Mouse (Mus musculus): ENCODE measurements around the gene Abt1.

The Abt1 gene

DNA sequence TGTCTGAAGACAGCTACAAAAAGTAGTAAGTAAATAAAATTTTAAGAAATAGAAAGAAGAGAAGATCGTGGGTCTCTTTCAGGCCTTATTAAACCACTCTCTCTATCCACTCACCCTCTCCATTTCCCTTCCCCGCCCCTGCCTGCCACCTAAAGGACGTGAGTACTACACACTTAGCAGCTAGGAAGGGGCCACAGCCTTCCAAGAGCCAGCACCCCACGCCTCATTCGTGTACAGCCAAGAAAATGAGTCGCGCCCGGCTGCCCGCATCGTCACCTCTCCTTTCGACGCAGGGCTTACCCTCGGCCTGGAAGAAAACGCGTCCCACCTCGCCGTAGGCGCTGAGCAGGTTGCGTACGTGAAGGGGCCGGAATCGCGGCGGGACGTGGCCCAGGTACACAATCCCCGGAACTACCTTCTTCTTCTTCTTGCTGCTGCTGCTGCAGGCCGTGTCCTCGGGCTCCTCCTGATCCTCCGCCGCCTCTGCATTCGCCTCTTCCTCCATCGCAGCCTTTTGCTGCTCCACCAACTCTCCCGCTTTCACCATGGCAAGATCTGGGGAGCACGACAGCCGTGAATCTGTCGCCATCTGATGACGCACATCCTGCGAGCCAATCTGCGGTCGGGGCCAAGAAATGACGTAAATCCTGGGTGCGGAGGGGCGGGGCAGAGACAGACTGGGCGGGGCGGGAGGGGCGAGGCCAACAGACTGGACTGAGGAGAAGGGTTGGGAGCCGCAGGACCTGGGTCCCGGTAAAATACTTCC, at the start of gene Abt1:
Gene Abt1, minus strand, starts transcription at position 581 of the 766 bp plus-strand sequence.
- peak; percentile 98 for DNase-seq

DNA sequence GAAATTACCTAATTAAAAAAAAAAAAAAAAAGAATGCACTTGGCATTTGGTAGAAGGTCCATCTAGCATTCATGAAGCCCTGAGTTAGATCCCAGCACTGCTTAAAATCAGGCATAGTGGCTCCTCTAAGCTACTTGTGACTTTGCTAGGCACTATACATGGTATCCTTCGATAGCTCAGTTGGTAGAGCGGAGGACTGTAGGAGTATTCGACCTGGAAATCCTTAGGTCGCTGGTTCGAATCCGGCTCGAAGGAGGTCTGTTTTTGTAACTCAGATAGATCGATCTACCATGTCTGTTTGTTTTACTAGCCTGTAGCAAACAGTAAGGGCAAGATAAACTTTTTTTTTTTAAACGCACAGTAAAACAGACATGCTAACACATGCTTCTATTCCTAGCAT, 43.2 kb upstream of the Abt1 start:
- DNase-seq: peak; percentile 62

DNA sequence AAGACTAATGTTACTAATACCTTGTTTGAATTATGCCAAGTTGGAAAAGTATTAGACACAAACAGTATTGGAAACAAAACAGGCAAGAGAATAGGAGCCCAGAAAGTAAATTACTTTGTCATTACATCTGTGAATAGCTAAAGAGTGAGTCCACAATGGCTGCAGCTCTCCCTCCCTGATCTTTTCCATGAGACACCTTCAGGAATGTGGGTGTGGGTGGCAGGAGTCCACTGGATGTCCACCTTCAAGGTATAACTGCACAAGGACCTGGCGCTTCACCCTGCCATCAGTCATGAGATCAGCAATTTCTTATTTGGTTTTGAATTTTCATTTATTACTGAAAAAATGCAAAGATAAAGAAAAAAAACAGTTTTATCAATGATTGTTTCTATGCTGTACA, 42.6 kb upstream of the Abt1 start:
- DNase-seq: no peak

DNA sequence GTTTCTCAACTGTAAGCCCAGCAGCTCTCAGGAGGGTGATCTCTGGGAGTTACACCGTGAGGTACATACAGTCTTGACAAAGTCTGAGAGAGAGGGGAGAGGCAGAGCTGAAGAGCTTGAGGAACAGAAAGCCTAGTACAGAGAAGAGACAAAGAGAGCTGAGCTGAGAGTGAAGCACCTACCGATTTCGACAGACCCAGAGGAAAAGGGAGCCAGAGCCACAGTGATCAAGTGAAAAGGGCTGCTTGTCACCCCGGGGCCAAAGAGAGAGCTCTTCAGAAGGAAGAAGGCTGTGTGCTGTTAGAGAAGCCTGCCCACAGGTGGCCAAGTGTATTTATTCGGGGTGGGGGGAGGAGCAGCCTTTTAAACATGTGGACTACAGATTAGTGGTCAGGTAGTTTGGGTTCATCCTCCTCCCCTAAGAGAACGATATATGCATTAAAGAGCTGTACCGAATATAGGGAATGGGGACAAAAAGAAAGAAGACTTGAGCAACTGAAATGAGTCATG, 42.0 kb upstream of the Abt1 start, which contains the start of gene Btn1a1:
Gene Btn1a1, minus strand, starts transcription at position 302 of the 510 bp plus-strand sequence.
- no peak for DNase-seq

DNA sequence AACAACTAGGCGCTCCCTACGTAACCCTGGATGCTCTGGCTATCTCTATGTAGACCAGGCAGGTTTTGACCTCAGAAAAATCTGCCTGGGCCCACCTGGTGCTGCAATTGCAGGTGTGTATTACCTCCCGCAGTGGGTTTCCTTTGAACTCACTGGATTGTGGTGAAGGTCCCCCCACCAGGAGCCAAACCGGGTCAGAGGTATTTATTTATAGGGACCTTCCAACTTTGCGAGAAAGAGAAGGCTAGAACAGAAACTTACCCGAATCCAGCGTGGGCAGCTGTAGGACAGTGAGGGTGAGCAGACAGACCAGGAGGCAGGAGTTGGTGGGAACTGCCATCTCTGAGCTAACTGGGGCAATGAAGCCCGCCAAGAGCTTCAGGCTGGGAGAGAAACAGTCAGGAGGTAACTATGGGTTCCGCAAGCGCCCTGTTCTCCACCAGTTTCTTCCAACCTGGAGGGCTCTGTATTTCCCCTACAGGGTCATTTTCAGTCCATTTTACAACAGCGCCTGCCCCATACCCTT, 41.2 kb upstream of the Abt1 start:
- DNase-seq: no peak

DNA sequence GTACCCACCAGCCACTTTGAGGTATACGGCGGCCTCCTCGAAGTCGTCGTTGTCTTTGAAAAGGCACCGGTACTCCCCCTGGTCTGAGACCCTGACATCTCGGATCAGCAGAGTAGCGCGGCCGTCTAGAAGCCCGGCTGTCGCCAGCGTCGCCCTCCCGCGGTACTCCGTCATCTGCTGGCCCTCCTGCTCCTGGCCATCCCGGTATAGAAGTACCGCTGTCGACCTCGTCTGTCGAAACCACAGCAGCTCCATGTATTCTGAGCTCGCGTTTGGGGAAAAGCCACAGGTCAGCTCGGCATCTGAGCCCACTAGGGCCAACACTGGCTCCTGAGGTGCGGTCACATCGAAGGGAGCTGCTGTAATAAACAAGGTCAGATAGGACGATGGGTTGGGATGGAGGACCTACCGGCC, 40.6 kb upstream of the Abt1 start:
- peak; percentile 19 for DNase-seq

DNA sequence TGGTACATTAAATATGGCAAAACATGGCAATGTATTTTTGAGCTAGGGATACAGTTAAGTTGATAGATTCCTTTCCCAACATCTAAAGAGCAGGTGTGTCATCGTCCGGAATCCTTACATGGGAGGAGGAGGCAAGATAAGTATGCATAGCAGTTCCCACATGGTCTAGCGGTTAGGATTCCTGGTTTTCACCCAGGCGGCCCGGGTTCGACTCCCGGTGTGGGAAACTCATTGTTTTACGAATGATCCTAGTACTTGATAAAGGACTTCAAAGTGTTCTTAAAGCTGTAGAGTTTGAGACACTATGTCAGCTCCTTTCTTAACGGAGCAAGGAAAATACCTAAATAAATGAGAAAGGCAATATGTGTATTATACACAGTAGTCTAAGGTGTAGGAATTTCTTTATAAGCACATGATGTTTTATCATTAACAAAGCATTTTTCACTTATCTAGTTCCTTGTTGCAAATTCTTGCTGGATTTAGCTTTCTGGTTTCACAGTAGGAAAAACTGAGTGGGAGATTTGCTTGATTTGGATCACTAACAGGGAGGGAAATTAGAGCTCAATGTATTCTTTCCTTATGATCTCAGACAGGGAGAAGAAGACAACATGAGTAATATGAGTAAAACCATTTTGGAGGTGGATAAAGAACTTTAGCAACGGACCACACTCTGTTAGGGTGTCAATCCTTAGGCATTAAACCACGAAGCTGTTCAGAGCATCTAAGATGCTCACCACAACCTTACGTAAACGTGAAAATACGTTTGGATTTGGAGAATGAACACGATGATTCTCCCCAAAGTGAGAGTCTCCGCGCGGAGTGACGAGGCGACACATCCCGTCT, 39.9 kb upstream of the Abt1 start:
- DNase-seq: peak; percentile 81

DNA sequence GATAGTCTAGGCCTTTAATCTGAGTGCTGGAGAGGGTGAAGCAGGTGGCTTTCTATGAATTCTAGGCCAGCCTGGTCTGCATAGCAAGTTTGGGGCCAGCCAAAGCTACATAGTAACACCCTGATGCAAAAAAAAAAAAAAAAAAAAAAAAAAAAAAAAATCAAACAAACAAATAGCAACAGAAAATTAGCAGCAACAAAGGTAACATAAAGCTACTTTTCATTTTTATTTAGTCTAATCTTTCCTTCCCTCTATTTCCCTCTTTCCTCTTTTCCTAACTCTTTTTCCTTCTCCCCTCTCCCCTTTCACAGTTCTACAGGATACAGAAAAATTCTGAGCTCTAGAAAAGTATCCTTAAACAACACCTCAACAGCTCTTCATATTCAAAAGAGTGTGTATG, 39.0 kb upstream of the Abt1 start:
- no peak for DNase-seq

DNA sequence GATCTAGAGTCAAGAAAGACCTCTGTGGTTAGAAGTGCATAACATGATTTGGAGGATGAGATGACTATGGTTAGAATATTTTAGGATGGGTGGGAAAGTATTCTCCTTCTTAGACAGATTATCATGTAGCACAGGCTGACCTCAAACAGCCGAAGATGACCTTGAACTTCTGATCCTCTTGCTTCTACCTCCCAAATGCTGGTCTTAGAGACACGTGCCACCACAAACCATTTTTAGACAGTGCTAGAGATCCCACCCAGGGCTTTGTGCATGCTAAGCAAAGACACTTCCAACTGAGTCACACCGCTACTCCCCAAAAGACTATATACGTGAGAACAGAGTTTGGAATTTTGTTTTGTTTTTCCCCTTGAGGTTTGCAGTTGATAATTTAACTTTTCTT, 38.4 kb upstream of the Abt1 start:
- DNase-seq: no peak

DNA sequence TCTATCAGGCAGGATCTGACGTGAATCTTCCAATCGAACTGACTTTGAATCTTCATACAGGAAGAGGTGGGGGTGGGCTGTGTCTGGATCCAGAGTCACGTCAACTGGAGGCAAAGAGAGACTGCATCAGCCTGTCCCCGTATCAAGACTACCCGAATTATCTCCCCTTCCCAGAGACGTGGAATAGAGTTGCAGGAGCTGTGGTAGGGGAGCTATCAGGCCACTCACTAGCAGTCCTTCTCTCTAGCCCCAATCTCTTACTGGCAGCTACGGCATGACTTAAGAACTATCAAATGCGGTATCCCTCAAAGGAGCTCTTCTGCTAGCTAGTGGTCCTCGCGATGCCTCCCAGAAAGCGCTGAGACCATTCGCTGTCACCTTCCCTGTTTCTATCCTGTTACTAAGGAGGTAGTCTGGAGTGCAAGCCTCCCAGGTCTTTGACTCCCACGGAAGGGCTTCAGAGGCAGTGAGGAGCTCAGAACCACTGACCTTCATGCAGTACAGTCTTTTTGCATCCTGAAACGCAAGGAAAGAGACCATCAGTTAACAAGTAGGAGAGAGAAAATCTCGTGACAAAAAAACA, 35.7 kb upstream of the Abt1 start:
- DNase-seq: no peak

DNA sequence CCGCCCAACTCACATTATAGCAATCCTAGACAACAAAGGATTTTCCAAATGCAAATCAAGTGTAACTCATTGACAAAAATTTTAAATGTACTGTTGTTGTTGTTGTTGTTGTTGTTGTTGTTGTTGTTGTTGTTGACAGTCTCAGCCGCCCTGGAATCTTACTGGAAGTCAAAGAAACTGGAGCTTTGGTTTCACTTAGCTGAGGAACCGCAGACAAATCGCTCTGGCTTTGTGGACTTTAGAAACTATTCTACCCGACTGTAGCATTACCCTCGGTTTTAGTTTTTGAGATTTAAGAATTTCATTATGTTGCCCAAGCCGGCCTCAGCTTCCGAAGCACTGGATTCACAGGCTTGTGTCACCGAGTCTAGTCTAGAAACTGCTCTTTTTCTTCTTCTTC, 30.3 kb upstream of the Abt1 start:
- no peak for DNase-seq

DNA sequence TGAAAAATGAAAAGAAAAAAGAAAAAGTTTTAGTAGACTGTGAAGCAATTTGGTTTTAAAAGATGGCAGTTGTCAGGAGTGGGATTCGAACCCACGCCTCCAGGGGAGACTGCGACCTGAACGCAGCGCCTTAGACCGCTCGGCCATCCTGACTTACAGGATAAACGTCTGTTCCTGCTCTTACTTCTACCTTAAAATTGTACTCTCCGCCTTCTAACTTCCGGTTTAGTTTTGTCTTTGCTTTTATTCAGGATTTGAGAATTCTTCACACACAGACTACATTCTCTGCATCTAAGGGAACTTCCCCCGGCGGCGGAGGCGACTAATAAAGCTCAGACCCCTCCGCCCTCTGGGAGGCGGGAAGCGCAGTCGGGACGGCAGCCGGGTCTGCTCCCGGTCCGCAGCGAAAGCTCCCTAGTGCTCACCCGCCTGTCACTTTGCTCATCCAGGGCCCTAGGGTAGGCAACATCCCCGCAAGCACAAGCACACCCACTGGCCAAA, 29.7 kb upstream of the Abt1 start:
- peak; percentile 58 for DNase-seq

DNA sequence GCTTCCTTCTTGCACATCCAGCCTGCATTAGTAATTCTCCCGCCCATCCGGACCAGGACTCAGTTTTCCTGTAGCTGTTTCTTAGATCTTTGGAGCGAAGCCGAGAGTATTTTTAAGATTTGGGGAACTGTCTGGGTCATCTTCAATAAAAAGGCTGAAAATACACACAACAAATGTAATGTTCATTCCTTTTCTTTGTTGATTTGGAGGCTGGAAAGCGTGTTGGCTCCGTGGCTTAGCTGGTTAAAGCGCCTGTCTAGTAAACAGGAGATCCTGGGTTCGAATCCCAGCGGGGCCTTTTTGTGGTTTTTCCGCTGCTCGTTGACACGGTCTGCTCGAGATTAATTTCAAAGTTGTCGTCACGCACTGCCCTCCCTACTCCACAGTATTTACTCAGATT, 26.7 kb upstream of the Abt1 start:
- peak; percentile 84 for DNase-seq

DNA sequence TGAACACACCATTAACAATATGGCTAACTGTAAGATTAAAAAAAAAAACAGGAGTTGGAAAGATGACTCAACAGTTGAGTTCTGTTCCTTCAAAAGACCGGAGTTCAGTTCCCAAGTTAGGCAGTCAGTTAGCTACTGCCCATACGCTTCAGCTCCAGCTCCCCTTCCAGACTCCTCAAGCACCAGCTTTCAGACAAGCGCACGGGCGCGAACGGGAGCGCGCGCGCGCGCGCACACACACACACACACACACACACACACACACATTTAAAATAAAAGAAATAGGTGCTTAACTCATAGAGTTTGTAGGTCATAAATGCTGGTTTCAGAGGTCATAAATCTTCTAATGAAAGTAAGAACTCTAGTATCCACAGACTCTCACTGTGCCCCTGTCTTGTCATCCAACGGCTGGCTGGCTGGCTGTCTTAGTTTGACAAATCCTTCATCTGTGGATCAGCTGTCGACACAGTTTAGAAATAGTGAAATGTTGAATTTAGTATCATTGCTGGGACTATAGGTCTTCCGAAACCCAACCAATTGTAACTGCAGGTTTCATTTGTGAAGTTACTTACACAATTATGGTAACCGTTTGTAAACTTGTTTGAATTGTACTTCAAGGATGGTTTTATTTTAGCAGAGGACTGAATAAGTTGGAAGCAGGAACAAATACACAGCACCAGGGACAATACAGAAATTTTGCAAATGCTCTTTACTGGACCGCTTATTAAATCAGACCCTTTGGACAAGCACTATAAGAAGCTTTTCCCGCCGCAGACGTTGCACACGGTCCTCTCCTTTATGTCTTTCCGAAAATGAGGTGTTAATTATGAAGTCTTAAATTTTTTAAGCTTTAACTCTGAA, 25.8 kb upstream of the Abt1 start:
- DNase-seq: peak; percentile 58

DNA sequence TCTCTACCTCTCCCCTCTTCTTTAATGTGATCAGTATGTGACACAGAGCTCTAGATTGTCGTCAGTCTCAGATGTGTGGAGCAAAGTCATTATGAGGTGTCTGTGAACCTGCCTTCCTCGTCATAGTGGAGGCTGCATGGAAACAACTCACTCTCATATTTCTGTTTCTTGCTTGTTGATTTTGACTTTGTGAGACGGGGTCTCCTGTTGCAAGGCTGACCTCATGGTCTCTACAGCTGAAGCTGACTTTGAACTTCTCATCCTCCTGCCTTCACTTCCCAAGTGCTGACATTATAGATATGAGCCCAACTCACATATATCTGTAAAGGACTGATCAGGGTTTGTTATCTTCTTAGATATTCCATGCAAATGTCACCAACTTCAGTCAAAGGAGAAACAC, 25.1 kb upstream of the Abt1 start:
- DNase-seq: no peak

DNA sequence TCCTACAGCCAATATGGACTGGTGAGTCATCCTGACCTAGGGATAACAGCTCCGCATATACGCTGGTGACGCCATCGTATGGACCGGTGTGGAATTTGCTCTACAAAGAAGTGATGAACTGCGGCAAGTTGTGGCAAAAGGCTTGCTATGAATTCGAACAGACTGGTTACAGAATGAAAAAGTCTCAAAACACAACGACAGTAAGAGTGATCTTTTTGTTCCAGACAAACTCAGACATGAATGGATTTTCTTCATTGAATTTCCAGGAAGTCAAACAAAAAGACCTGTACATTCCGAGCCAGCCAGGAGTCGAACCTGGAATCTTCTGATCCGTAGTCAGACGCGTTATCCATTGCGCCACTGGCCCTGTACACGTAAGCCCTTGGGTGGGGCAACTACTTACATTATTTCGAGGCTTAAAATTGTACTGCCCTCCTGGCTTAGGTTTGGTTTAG, 22.9 kb upstream of the Abt1 start:
- DNase-seq: peak; percentile 83

DNA sequence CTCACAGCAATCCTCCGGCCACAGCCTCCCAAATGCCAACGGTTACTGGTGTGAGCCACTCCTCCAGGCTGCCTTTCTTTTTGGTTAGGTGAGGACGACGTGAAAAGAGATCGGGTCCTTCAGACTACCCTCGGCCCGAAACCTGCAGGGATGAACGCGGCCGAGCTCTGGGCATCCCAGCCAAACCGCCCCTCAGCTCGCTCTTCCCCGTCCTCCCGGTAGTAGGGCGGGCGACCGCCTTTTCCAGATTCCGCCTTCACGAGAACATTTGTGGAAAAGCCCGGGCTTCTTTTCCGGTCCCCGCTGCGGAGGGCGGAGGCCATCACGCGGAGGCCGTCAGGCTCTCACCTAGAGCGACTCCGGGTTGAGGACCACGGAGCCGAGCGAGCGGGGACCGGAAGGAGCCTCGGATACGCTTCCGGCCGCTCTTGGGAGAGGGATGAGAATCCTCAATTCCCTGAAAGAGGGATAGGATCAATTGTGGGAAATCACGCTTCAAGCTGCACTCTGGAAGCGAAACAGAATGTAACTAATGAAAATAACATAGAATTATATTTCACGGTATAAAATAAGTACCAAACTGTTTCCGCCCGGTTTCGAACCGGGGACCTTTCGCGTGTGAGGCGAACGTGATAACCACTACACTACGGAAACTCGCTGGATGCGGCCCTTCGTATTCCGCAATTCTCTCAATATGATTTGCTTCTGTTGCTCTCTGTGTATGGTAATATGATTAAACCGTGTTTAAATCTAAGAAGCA, 22.1 kb upstream of the Abt1 start:
- peak; percentile 94 for DNase-seq

DNA sequence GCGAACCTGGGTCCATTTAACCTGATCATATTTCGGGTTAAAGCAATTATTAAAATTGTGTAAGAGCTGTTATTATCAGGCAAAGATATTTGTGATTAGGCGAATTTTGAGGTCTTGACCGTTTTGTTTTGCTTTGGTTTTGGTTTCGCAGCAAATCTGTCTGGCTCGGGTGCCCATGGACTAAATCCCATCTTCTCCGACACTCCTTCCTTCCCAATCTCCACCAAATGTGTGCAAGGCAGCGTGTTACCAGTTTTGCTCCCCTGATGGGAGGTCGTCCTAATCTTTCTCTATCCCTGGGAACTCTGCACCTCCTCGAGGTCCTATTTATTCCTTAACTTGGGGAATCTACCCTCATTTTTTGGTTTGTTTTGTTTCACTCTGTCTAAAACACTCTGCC, 21.5 kb upstream of the Abt1 start:
- DNase-seq: no peak

DNA sequence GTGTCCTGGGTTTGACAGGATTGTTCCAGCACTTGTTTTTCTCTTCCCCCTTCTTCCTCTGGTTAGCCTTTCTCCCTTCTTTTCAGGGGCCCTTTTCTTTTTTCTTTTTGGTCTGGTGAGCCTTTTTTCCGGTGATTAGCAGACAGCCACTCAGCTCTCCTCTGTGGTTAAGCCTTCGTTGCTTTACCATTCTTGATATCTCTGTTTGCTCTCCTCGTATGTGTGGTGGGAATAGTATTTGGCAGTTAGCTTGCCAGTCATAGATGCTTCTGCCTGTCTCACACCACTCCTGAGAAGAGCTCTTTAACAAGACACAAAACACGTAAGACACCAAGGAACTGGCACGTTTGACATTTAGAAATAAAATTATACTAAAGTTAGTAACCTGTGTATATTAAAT, 20.8 kb upstream of the Abt1 start:
- DNase-seq: no peak

DNA sequence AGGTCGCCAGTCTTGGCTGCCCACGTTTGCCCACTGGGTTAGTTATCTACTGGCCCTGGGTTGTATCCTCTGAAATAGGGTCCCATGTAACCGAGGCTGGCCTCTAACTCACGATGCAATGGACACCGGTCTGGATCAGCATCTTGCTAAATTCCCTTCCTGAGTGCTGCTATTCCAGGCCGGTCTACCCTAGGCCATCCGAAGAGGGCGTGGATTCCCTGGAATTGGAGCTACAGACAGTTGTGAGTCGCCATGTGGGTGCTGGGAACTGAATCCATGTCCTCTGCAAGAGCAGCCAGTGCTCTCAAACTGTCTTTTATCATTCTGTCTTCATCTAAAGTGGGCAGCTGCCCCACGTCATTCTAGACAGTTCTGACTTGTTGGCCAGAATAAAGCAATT, 16.2 kb upstream of the Abt1 start:
- no peak for DNase-seq

DNA sequence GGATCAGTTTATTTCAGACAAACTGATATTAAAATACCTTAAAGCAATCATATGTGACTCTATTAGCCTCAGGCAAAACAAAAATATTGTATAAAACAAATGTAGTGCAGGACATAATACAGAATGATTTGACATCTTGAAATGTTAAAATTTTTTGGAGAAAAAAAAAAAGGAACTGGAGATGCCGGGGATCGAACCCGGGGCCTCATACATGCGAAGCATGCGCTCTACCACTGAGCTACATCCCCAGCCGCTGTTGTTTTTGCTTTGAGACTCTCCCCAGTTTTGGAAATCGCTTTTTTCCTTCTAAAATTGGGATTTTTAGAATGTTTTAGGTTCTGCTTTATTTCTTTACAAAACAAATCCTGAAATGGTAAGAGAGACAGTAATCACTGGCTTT, 14.9 kb upstream of the Abt1 start:
- DNase-seq: peak; percentile 69
